Mouse (Mus musculus) erythroblast, embryonic 14.5 days (primary cell): Measurements from ENCODE around the gene Crtc3. TPM values are rescaled to one million over a fixed set of nuclear protein-coding genes. Genes with fewer than 3 reads are reported as not detected.

Source experiments
- H3K27me3 ChIP-seq: 2 replicates; pipeline ENCODE4 v1.6.1; 2012; ENCODE audit warnings: inconsistent platforms; ENCODE audit not compliant: control insufficient read depth
- H3K36me3 ChIP-seq: 2 replicates; pipeline ENCODE4 v1.6.1; 2012; ENCODE audit warnings: mild to moderate bottlenecking, inconsistent platforms; ENCODE audit not compliant: control insufficient read depth
- H3K4me1 ChIP-seq: 2 replicates; pipeline ENCODE4 v1.6.1; 2012; ENCODE audit warnings: inconsistent platforms; ENCODE audit not compliant: control insufficient read depth
- H3K4me3 ChIP-seq: replicated peaks from 2 replicates; pipeline ENCODE3; 2012; ENCODE audit warnings: moderate library complexity, mild to moderate bottlenecking, inconsistent platforms
- H3K9me3 ChIP-seq: 2 replicates; pipeline ENCODE4 v1.6.1; 2012; ENCODE audit warnings: low read length, inconsistent platforms, mixed read lengths; ENCODE audit not compliant: control insufficient read depth
- GATA1 ChIP-seq: IDR thresholded peaks from 2 replicates; pipeline ENCODE4 v1.6.1; 2012; ENCODE audit warnings: low read length, inconsistent platforms, mixed read lengths
- TAL1 ChIP-seq: IDR thresholded peaks from 3 replicates; pipeline ENCODE4 v1.6.1; 2012; ENCODE audit warnings: low read length, inconsistent platforms, mixed read lengths
- polyA plus RNA-seq: library from polyadenylated mRNA; stranded (reverse); fragments of >175 nt; gene quantifications from 2 replicates; pipeline ENCODE4 v1.2.3, GENCODE M21; 2012

The Crtc3 gene
- polyA plus RNA-seq, 1 experiment: 0.78 TPM

GRCm38 (mm10) chr7:80652289-80652688 lies 36.4 kb downstream of the Crtc3 start:
- Histone ChIP-seq H3K36me3 (no peaks in the 10 kb centered on the region; the same call in 1 of the 2 replicates), H3K9me3 (no peaks in the 10 kb centered on the region), H3K4me1 (peaks cover 7% of the 10 kb centered on the region), H3K4me3 (no peak overlapping the region), H3K27me3 (no peaks in the 10 kb centered on the region)
- TF ChIP-seq GATA1: no peak
- no peak for TF ChIP-seq TAL1

- TF ChIP-seq GATA1 (no peak), TAL1 (no peak)
- H3K4me1 ChIP-seq: peaks cover 24% of the 10 kb centered on the region
- H3K36me3 ChIP-seq: no peaks in the 10 kb centered on the region; the same call in 1 of the 2 replicates
- H3K4me3 ChIP-seq: no peak overlapping the region
- H3K9me3 ChIP-seq: no peaks in the 10 kb centered on the region
- no peaks in the 10 kb centered on the region for H3K27me3 ChIP-seq
Measured at GRCm38 (mm10) chr7:80647437-80647871, 41.2 kb downstream of the Crtc3 start.

GRCm38 (mm10) chr7:80646093-80647025 lies 42.3 kb downstream of the Crtc3 start:
- H3K4me3 ChIP-seq: no peak overlapping the region
- peaks cover 34% of the 10 kb centered on the region for H3K4me1 ChIP-seq
- H3K9me3 ChIP-seq: no peaks in the 10 kb centered on the region
- H3K36me3 ChIP-seq: no peaks in the 10 kb centered on the region; the same call in 1 of the 2 replicates
- H3K27me3 ChIP-seq: no peaks in the 10 kb centered on the region
- TF ChIP-seq GATA1 (no peak), TAL1 (no peak)

GRCm38 (mm10) chr7:80642976-80643666 lies 45.6 kb downstream of the Crtc3 start:
- TF ChIP-seq GATA1: no peak
- TF ChIP-seq TAL1: no peak
- no peaks in the 10 kb centered on the region for H3K36me3 ChIP-seq
- H3K9me3 ChIP-seq: no peaks in the 10 kb centered on the region
- no peak overlapping the region for H3K4me3 ChIP-seq
- peaks cover 34% of the 10 kb centered on the region for H3K4me1 ChIP-seq
- H3K27me3 ChIP-seq: no peaks in the 10 kb centered on the region

- no peaks in the 10 kb centered on the region for H3K9me3 ChIP-seq
- TF ChIP-seq GATA1 (no peak), TAL1 (no peak)
- H3K4me3 ChIP-seq: no peak overlapping the region
- H3K27me3 ChIP-seq: no peaks in the 10 kb centered on the region
- no peaks in the 10 kb centered on the region for H3K36me3 ChIP-seq
- H3K4me1 ChIP-seq: peaks cover 33% of the 10 kb centered on the region
Measured at GRCm38 (mm10) chr7:80642552-80642951, 46.1 kb downstream of the Crtc3 start.

GRCm38 (mm10) chr7:80641899-80642298 lies 46.8 kb downstream of the Crtc3 start:
- Histone ChIP-seq H3K36me3 (no peaks in the 10 kb centered on the region), H3K4me3 (no peak overlapping the region), H3K27me3 (no peaks in the 10 kb centered on the region), H3K4me1 (peaks cover 30% of the 10 kb centered on the region), H3K9me3 (no peaks in the 10 kb centered on the region)
- TF ChIP-seq TAL1 (no peak), GATA1 (no peak)

GRCm38 (mm10) chr7:80641497-80641896 lies 47.2 kb downstream of the Crtc3 start:
- H3K4me3 ChIP-seq: no peak overlapping the region

GRCm38 (mm10) chr7:80639981-80640380 lies 48.7 kb downstream of the Crtc3 start:
- no peaks in the 10 kb centered on the region for H3K36me3 ChIP-seq
- no peaks in the 10 kb centered on the region for H3K9me3 ChIP-seq
- H3K27me3 ChIP-seq: no peaks in the 10 kb centered on the region
- H3K4me3 ChIP-seq: no peak overlapping the region
- peaks cover 32% of the 10 kb centered on the region for H3K4me1 ChIP-seq
- TF ChIP-seq TAL1: no peak
- no peak for TF ChIP-seq GATA1

More at GRCm38 (mm10) chr7:80641497-80641896, 47.2 kb downstream of the Crtc3 start:
- Histone ChIP-seq H3K27me3 (no peaks in the 10 kb centered on the region), H3K36me3 (no peaks in the 10 kb centered on the region), H3K9me3 (no peaks in the 10 kb centered on the region), H3K4me1 (peaks cover 30% of the 10 kb centered on the region)
- TF ChIP-seq GATA1 (no peak), TAL1 (no peak)

GRCm38 (mm10) chr7:80638460-80638859 lies 50.2 kb downstream of the Crtc3 start:
- H3K27me3 ChIP-seq: no peaks in the 10 kb centered on the region
- TF ChIP-seq TAL1: no peak
- TF ChIP-seq GATA1: no peak
- peaks cover 30% of the 10 kb centered on the region for H3K4me1 ChIP-seq
- no peaks in the 10 kb centered on the region for H3K9me3 ChIP-seq
- no peaks in the 10 kb centered on the region for H3K36me3 ChIP-seq
- H3K4me3 ChIP-seq: no peak overlapping the region
